Mouse (Mus musculus) liver, adult 2 months (tissue): ENCODE measurements at regions not wholly inside any gene's neighbourhood (a gene's known extent, or its start where the extent isn't known, plus 50 kb on each side); places are given as distances from the start of the nearest gene placed in this dataset.

Experiments
- CTCF ChIP-seq: fragments of 200-500 bp; IDR thresholded peaks from 2 replicates; pipeline ENCODE4 v1.5.1; 2011; ENCODE audit warnings: low read depth, low read length, control low read depth
- POLR2A ChIP-seq: fragments of 200-500 bp; IDR thresholded peaks from 2 replicates; pipeline ENCODE4 v1.6.1; 2011; ENCODE audit warnings: low read length, control low read depth; ENCODE audit not compliant: insufficient read depth; ENCODE audit errors: extremely low read depth

DNA sequence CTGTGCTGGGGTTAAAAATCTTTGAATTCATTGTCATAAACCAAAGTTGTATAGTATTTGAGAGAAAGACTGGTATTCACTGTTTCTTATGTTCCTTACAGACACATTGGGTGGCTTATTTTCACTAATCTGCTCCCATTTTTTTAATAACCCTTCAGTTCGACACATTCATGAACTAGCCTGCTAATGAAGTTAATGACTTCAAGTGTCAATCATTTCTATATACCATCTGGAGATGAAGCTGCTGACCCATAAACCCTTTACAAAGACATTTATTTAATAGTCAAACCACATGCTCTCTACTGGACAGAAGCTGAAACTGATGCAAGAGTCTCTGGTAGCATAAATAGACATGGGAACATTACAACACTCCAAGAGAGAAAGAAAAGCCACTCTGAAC, 626.9 kb downstream of the Zfp619 start:
- no peak for TF ChIP-seq CTCF
- TF ChIP-seq POLR2A, result no peak
